In the genomic region with DNA sequence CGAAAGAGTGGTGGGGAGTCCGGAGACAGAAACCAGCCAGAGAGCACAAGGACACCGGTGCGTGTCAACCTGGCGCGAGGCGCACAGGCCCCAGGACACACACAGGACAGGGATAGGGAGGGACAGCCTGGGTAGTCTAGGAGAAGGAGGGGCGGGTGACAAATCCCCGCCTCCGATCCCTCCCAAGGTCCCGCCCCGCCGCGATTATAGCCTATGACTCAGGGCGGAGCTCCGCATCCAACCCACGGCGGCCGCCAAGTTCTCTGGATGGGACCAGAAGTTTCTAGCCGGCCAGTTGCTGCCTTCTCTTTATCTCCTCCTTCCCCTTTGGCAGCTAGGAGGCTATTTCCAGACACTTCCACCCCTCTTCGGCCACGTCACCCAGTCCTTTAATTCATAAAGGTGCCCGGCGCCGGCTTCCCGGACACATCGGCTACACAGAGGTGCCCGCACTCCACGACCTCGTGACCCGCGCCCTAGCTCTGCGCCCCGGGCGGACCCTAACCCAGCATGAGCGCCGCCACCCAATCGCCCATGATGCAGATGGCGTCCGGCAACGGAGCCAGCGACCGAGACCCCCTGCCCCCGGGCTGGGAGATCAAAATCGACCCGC, we compare ENCODE assay signal across 8 mouse cellular contexts. TPM values are rescaled to one million over a fixed set of nuclear protein-coding genes. Genes with fewer than 3 reads are reported as not detected.
DNase-seq lines count a peak whose midpoint lies in the region; ATAC-seq and TF ChIP-seq lines count a peak whose summit lies in the region.

Gene Bag3 (plus strand): TSS at position 268 of the 613 bp plus-strand sequence.

- DNase-seq in CD4-positive, CD25-positive, alpha-beta regulatory T cell, adult 2 months (ENCODE audit: low read depth, low spot score), result peak; percentile 88
- peak; percentile 85 for DNase-seq in brain, adult 2 months (ENCODE audit: low read depth, low spot score)
- DNase-seq in liver, embryonic 14.5 days (ENCODE audit: low read depth in 3 of 3, low spot score in 3 of 3), result peak; percentile 87 to 91 (median 90)
- DNase-seq in neural tube, embryonic 10.5 days (ENCODE audit: extremely low spot score, low spot score), result peak; percentile 88

- peak within 1 kb of the TSS; percentile 74 for H3K4me3 ChIP-seq in heart, embryonic 11.5 days (ENCODE audit: low read depth, low read length)
- peak within 1 kb of the TSS; percentile 68 for H3K4me3 ChIP-seq in kidney, embryonic 16.5 days (ENCODE audit: low read length)
- peak within 1 kb of the TSS; percentile 63 to 75 for H3K4me3 ChIP-seq in liver, embryonic 14.5 days (ENCODE audit: insufficient read depth in 1 of 2, low read depth in 2 of 2, low read length in 2 of 2)
- H3K4me3 ChIP-seq in stomach, embryonic 16.5 days (replicated peaks; ENCODE audit: low read length), result peak within 1 kb of the TSS; percentile 73

- H3K36me3 ChIP-seq in heart, embryonic 11.5 days (ENCODE audit: control insufficient read depth, insufficient read depth, low read length), result no peaks in the 10 kb centered on the region
- H3K36me3 ChIP-seq in kidney, embryonic 16.5 days (ENCODE audit: insufficient read depth, low read length), result no peaks in the 10 kb centered on the region
- no peaks in the 10 kb centered on the region for H3K36me3 ChIP-seq in liver, embryonic 14.5 days (replicated peaks; ENCODE audit: control insufficient read depth, insufficient read depth, low read depth)
- H3K36me3 ChIP-seq in stomach, embryonic 16.5 days (ENCODE audit: control insufficient read depth, insufficient read depth, low read length), result no peaks in the 10 kb centered on the region

- peak within 1 kb of the TSS; percentile 88 for H3K4me2 ChIP-seq in heart, embryonic 11.5 days
- H3K4me2 ChIP-seq in kidney, embryonic 16.5 days (replicated peaks; ENCODE audit: low read depth, low read length), result peak within 1 kb of the TSS; percentile 86
- H3K4me2 ChIP-seq in liver, embryonic 14.5 days (ENCODE audit: low read depth), result peak within 1 kb of the TSS; percentile 96
- H3K4me2 ChIP-seq in stomach, embryonic 16.5 days (ENCODE audit: low read depth, low read length), result peak within 1 kb of the TSS; percentile 73

- no peak for TF ChIP-seq EP300 in liver, embryonic 14.5 days (IDR thresholded peaks at IDR 0.05; ENCODE audit: low read depth)

- H3K9me3 ChIP-seq in heart, embryonic 11.5 days (replicated peaks; ENCODE audit: control insufficient read depth, low read length), result no peaks in the 10 kb centered on the region
- H3K9me3 ChIP-seq in kidney, embryonic 16.5 days (ENCODE audit: low read length), result no peaks in the 10 kb centered on the region
- no peaks in the 10 kb centered on the region for H3K9me3 ChIP-seq in liver, embryonic 14.5 days (ENCODE audit: control insufficient read depth, low read length)
- H3K9me3 ChIP-seq in stomach, embryonic 16.5 days (replicated peaks; ENCODE audit: control insufficient read depth, low read length), result no peaks in the 10 kb centered on the region

- under 1% methylated on average over 46 of the region's 46 CpGs for WGBS in heart, embryonic 11.5 days (ENCODE audit: insufficient replicate concordance)
- WGBS in kidney, embryonic 16.5 days, result under 1% methylated on average over 46 of the region's 46 CpGs
- WGBS in liver, embryonic 14.5 days (ENCODE audit: insufficient replicate concordance), result under 1% methylated on average over 46 of the region's 46 CpGs
- WGBS in stomach, embryonic 16.5 days, result under 1% methylated on average over 45 of the region's 46 CpGs

- H3K9ac ChIP-seq in heart, embryonic 11.5 days (ENCODE audit: low read depth, low read length), result peak within 1 kb of the TSS; percentile 93
- peak within 1 kb of the TSS; percentile 95 for H3K9ac ChIP-seq in kidney, embryonic 16.5 days (replicated peaks; ENCODE audit: low read length)
- H3K9ac ChIP-seq in liver, embryonic 14.5 days (replicated peaks), result peak within 1 kb of the TSS; percentile 90
- peak within 1 kb of the TSS; percentile 96 for H3K9ac ChIP-seq in stomach, embryonic 16.5 days (ENCODE audit: low read length)

- peak; percentile 98 for ATAC-seq in erythroblast, adult 5-6 weeks (replicated peaks; ENCODE audit: low FRiP score, poor library complexity, severe bottlenecking)
- peak; percentile 93 for ATAC-seq in heart, embryonic 11.5 days (replicated peaks; ENCODE audit: insufficient number of reproducible peaks, low FRiP score, low TSS enrichment)
- peak; percentile 98 for ATAC-seq in kidney, embryonic 16.5 days (ENCODE audit: low FRiP score, low TSS enrichment)
- ATAC-seq in liver, embryonic 14.5 days (ENCODE audit: insufficient read depth), result peak; percentile 97
- peak; percentile 97 for ATAC-seq in stomach, embryonic 16.5 days (ENCODE audit: insufficient read depth, low FRiP score)

- H3K27me3 ChIP-seq in heart, embryonic 11.5 days (ENCODE audit: control insufficient read depth, insufficient read depth, low read length), result no peaks in the 10 kb centered on the region
- no peaks in the 10 kb centered on the region for H3K27me3 ChIP-seq in kidney, embryonic 16.5 days (ENCODE audit: insufficient read depth, low read length)
- no peaks in the 10 kb centered on the region for H3K27me3 ChIP-seq in liver, embryonic 14.5 days (ENCODE audit: control insufficient read depth, insufficient read depth, low read length)
- no peaks in the 10 kb centered on the region for H3K27me3 ChIP-seq in stomach, embryonic 16.5 days (ENCODE audit: control insufficient read depth, insufficient read depth, low read length)

- peak within 1 kb of the TSS; percentile 99 for H3K27ac ChIP-seq in heart, embryonic 11.5 days (ENCODE audit: low read depth, low read length)
- H3K27ac ChIP-seq in kidney, embryonic 16.5 days (ENCODE audit: low read length), result peak within 1 kb of the TSS; percentile 93
- H3K27ac ChIP-seq in liver, embryonic 14.5 days, result peak within 1 kb of the TSS; percentile 75
- H3K27ac ChIP-seq in stomach, embryonic 16.5 days (ENCODE audit: low read length), result peak within 1 kb of the TSS; percentile 90

- peaks cover 20% of the 10 kb centered on the region for H3K4me1 ChIP-seq in heart, embryonic 11.5 days (ENCODE audit: control insufficient read depth, insufficient read depth, low read length)
- H3K4me1 ChIP-seq in kidney, embryonic 16.5 days (ENCODE audit: insufficient read depth, low read length), result peaks cover 20% of the 10 kb centered on the region; the same call in 1 of the 2 replicates
- H3K4me1 ChIP-seq in liver, embryonic 14.5 days (replicated peaks; ENCODE audit: control insufficient read depth in 2 of 2, insufficient read depth in 2 of 2, low read length in 1 of 2), result 0 out of 4 replicates have a peak, but pooled peaks cover 2 to 6% of the 10 kb centered on the region in 2 experiments
- H3K4me1 ChIP-seq in stomach, embryonic 16.5 days (ENCODE audit: control insufficient read depth, insufficient read depth, low read length), result peaks cover 9% of the 10 kb centered on the region

- peak; percentile 28; the same call in 1 of the 2 replicates for TF ChIP-seq CTCF in liver, embryonic 14.5 days (IDR thresholded peaks at IDR 0.05; ENCODE audit: low read depth)

RNA-seq across cellular contexts. Expression of gene Bag3, which starts in this region (rescaled TPM):
- total RNA-seq in erythroblast, adult 5-6 weeks (2015; ENCODE audit: low replicate concordance), result 0.58 and 6.9 TPM in 2 replicates
- 2.8 and 4.8 TPM in 2 replicates for total RNA-seq in erythroblast, adult 5-6 weeks (2017; ENCODE audit: low replicate concordance)
- 20.6 and 21.1 TPM in 2 replicates for polyA plus RNA-seq in heart, embryonic 11.5 days (2014; fragmentation: Nextera tagmentation; extraction: Ambion mirVana)
- 11.7 and 15.8 TPM in 2 replicates for polyA plus RNA-seq in kidney, embryonic 16.5 days (2015; fragmentation: Nextera tagmentation; extraction: Ambion mirVana)
- polyA plus RNA-seq in liver, embryonic 14.5 days (2012; rRNA removed), result 2.7 and 2.9 TPM in 2 replicates
- polyA plus RNA-seq in liver, embryonic 14.5 days (2014; fragmentation: Nextera tagmentation; extraction: Ambion mirVana), result 2.6 and 3.0 TPM in 2 replicates
- polyA plus RNA-seq in stomach, embryonic 16.5 days (2015; fragmentation: Nextera tagmentation; extraction: Ambion mirVana), result 17.4 and 20.8 TPM in 2 replicates

Comparison
In these comparisons a context has a peak if more than half of its experiments do, and no peak if none do; other contexts are left out.
1. Peak in every context shown above with its lines: DNase-seq, ATAC-seq, H3K4me3 ChIP-seq and H3K27ac ChIP-seq.